Mouse (Mus musculus) right cerebral cortex, adult 18-20 months (tissue): ENCODE data around the gene Tprgl.

Experiments
- DNase-seq: peaks from one replicate; pipeline ENCODE4 v3.0.0; 2022; ENCODE audit warnings: mixed read lengths

The Tprgl gene

GRCm38 (mm10) chr4:154109850-154110243, 50.6 kb downstream of the Tprgl start:
- DNase-seq: no peak

GRCm38 (mm10) chr4:154109216-154109849, 51.1 kb downstream of the Tprgl start:
- peak; percentile 51 for DNase-seq
